Mouse (Mus musculus) forebrain, embryonic 13.5 days (tissue): Measurements from ENCODE around the gene Krtap31-2. TPM values are rescaled to one million over a fixed set of nuclear protein-coding genes. Genes with fewer than 3 reads are reported as not detected.

Source experiments
- polyA plus RNA-seq: library from polyadenylated mRNA; unstranded; fragments of >200 nt; fragmentation: Nextera tagmentation; extraction: Ambion mirVana; gene quantifications from 2 replicates; pipeline ENCODE4 v1.2.1, GENCODE M21; 2015

Gene Krtap31-2
- polyA plus RNA-seq, 1 experiment from 2014 or later = not detected

Other genes with a start within 250 kb of the Krtap31-2 start
- gene Gm14190, start 245.6 kb upstream of the Krtap31-2 start, polyA plus RNA-seq = not detected in 2 replicates
- gene Gm14180, start 202.0 kb upstream of the Krtap31-2 start, polyA plus RNA-seq = not detected in 2 replicates
- gene Gm11595, start 163.4 kb upstream of the Krtap31-2 start, polyA plus RNA-seq = not detected in 2 replicates
- not detected in 2 replicates for gene Krtap4-8, start 155.6 kb upstream of the Krtap31-2 start, polyA plus RNA-seq
- not detected in 2 replicates for gene Krtap4-9, start 151.1 kb upstream of the Krtap31-2 start, polyA plus RNA-seq
- not detected in 2 replicates for gene Gm11596, start 142.8 kb upstream of the Krtap31-2 start, polyA plus RNA-seq
- gene Gm11569, start 137.4 kb upstream of the Krtap31-2 start, polyA plus RNA-seq = not detected in 2 replicates
- not detected in 2 replicates for gene Gm11554, start 131.8 kb upstream of the Krtap31-2 start, polyA plus RNA-seq
- gene Krtap4-13, start 126.4 kb upstream of the Krtap31-2 start, polyA plus RNA-seq = not detected in 2 replicates
- not detected in 2 replicates for gene Gm11564, start 120.6 kb upstream of the Krtap31-2 start, polyA plus RNA-seq
- gene 2300003K06Rik, start 98.2 kb upstream of the Krtap31-2 start, polyA plus RNA-seq = not detected in 2 replicates
- gene Krtap4-16, start 84.7 kb upstream of the Krtap31-2 start, polyA plus RNA-seq = not detected in 2 replicates
- gene Gm11568, start 78.4 kb upstream of the Krtap31-2 start, polyA plus RNA-seq = not detected in 2 replicates
- not detected in 2 replicates for gene Gm11559, start 71.8 kb upstream of the Krtap31-2 start, polyA plus RNA-seq
- not detected in 2 replicates for gene Krtap9-1, start 62.9 kb upstream of the Krtap31-2 start, polyA plus RNA-seq
- not detected in 2 replicates for gene Gm11567, start 57.1 kb upstream of the Krtap31-2 start, polyA plus RNA-seq
- not detected in 2 replicates for gene Krtap31-1, start 28.4 kb upstream of the Krtap31-2 start, polyA plus RNA-seq
- gene Gm11565, start 21.5 kb upstream of the Krtap31-2 start, polyA plus RNA-seq = not detected in 2 replicates
- gene Krtap9-5, start 12.2 kb downstream of the Krtap31-2 start, polyA plus RNA-seq = not detected in 2 replicates
- gene Krtap29-1, start 42.8 kb downstream of the Krtap31-2 start, polyA plus RNA-seq = not detected in 2 replicates
- not detected in 2 replicates for gene Krtap16-1, start 50.3 kb downstream of the Krtap31-2 start, polyA plus RNA-seq
- gene Krtap17-1, start 57.7 kb downstream of the Krtap31-2 start, polyA plus RNA-seq = not detected in 2 replicates
- gene Krt33a, start 79.9 kb downstream of the Krtap31-2 start, polyA plus RNA-seq = not detected in 2 replicates
- gene Krt33b, start 93.6 kb downstream of the Krtap31-2 start, polyA plus RNA-seq = not detected in 2 replicates
- not detected in 2 replicates for gene Krt34, start 105.3 kb downstream of the Krtap31-2 start, polyA plus RNA-seq
- not detected in 2 replicates for gene Krt31, start 114.3 kb downstream of the Krtap31-2 start, polyA plus RNA-seq
- not detected in 2 replicates for gene Krt32, start 151.9 kb downstream of the Krtap31-2 start, polyA plus RNA-seq
- gene Krt35, start 159.9 kb downstream of the Krtap31-2 start, polyA plus RNA-seq = not detected in 2 replicates
- not detected in 2 replicates for gene Krt36, start 169.3 kb downstream of the Krtap31-2 start, polyA plus RNA-seq
- gene Krt13, start 185.3 kb downstream of the Krtap31-2 start, polyA plus RNA-seq = not detected in 2 replicates
- 0.34 and 0.35 TPM in 2 replicates for gene Krt15, start 199.6 kb downstream of the Krtap31-2 start, polyA plus RNA-seq
- gene Krt19, start 212.4 kb downstream of the Krtap31-2 start, polyA plus RNA-seq = 0.23 and 0.49 TPM in 2 replicates